Mouse (Mus musculus): ENCODE results near the gene Zfp553.

The Zfp553 gene

GRCm38 (mm10) chr7:127232622-127233367 is at the start of gene Zfp553, which contains the start of gene Sept1:
Zfp553 (plus strand) TSS chr7:127233061.
Sept1 (minus strand) TSS chr7:127233130.
- peak; percentile 86 to 89 for DNase-seq

GRCm38 (mm10) chr7:127183345-127183744 is 49.5 kb upstream of the Zfp553 start:
- DNase-seq = no peak

GRCm38 (mm10) chr7:127183828-127184227 is 49.0 kb upstream of the Zfp553 start:
- no peak for DNase-seq

- DNase-seq = no peak
Measured at GRCm38 (mm10) chr7:127184720-127185119, 48.1 kb upstream of the Zfp553 start.

- no peak for DNase-seq
Measured at GRCm38 (mm10) chr7:127185601-127186000, 47.3 kb upstream of the Zfp553 start.

- no peak for DNase-seq
Measured at GRCm38 (mm10) chr7:127187351-127187750, 45.5 kb upstream of the Zfp553 start.

GRCm38 (mm10) chr7:127188305-127189276 is 44.3 kb upstream of the Zfp553 start:
- no peak for DNase-seq

- DNase-seq = no peak
Measured at GRCm38 (mm10) chr7:127190672-127191071, 42.2 kb upstream of the Zfp553 start.

- no peak for DNase-seq
Measured at GRCm38 (mm10) chr7:127192989-127193388, 39.9 kb upstream of the Zfp553 start.

GRCm38 (mm10) chr7:127194011-127194632 is 38.7 kb upstream of the Zfp553 start:
- no peak for DNase-seq

- DNase-seq = no peak
Measured at GRCm38 (mm10) chr7:127194633-127195029, 38.2 kb upstream of the Zfp553 start.

- DNase-seq = peak; percentile 95 to 96
Measured at GRCm38 (mm10) chr7:127195544-127196295, 37.1 kb upstream of the Zfp553 start, which contains the start of gene Cd2bp2. Cd2bp2 (minus strand) TSS chr7:127196050.

- no peak for DNase-seq
Measured at GRCm38 (mm10) chr7:127196484-127196883, 36.4 kb upstream of the Zfp553 start.

- no peak for DNase-seq
Measured at GRCm38 (mm10) chr7:127206606-127207005, 26.3 kb upstream of the Zfp553 start.

GRCm38 (mm10) chr7:127207374-127208294 is 25.2 kb upstream of the Zfp553 start:
- DNase-seq = peak; percentile 29 to 45

GRCm38 (mm10) chr7:127208295-127208552 is 24.6 kb upstream of the Zfp553 start, which contains the start of gene Tbc1d10b:
Tbc1d10b (minus strand) TSS chr7:127208468.
- DNase-seq = no peak

- DNase-seq = peak; percentile 88 to 93
Measured at GRCm38 (mm10) chr7:127208553-127209438, 24.1 kb upstream of the Zfp553 start, which contains the start of gene Mylpf. Mylpf (plus strand) TSS chr7:127208890.

- DNase-seq = no peak
Measured at GRCm38 (mm10) chr7:127209851-127210250, 23.0 kb upstream of the Zfp553 start.

GRCm38 (mm10) chr7:127210266-127210665 is 22.6 kb upstream of the Zfp553 start:
- DNase-seq = no peak
